Mouse (Mus musculus) thymus, adult 2 months (tissue): ENCODE measurements around the gene Btbd6.

ENCODE experiments used
- CTCF ChIP-seq: fragments of 200-500 bp; IDR thresholded peaks from 2 replicates; pipeline ENCODE4 v1.5.1; 2012; ENCODE audit warnings: mild to moderate bottlenecking, control low read depth, low read length, moderate library complexity, borderline replicate concordance; ENCODE audit not compliant: control insufficient read depth, poor library complexity, insufficient read depth; ENCODE audit errors: extremely low read depth
- POLR2A ChIP-seq: fragments of 200-500 bp; IDR thresholded peaks from 2 replicates; pipeline ENCODE4 v1.6.1; 2012; ENCODE audit warnings: mild to moderate bottlenecking, low read length, control low read depth, moderate library complexity; ENCODE audit not compliant: control insufficient read depth, poor library complexity, insufficient read depth; ENCODE audit errors: extremely low read depth

DNA sequence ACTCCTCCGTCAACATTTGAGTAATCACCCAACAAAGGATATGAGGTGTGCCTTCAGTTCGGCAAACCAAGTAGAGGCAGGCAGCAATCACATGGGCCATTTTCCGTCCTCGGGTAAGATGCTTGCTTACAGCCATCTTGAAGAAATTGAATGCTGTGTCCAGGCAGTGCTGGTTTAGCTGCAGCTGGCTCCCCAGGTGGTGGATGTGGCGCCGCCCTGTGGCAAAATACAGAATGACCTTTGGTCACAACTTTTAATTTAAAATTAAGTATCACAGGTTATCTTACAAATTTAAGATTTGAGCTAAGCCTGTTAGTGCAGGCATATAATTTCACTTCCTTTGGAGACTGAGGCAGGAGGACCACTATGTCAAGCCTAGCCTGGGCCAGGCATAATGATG lies 11.6 kb downstream of the Btbd6 start:
- TF ChIP-seq CTCF (peak; percentile 59; the same call in 1 of the 2 replicates), POLR2A (no peak)
